Mouse (Mus musculus) liver, embryonic 14.5 days (tissue): Measurements from ENCODE around the gene Hdac9.

Source experiments
- CTCF ChIP-seq: IDR thresholded peaks from 2 replicates; pipeline ENCODE4 v1.5.1; 2016; ENCODE audit warnings: antibody characterized with exemption, low read depth, control low read depth
- EP300 ChIP-seq: IDR thresholded peaks from 2 replicates; pipeline ENCODE4 v1.6.1; 2016; ENCODE audit warnings: antibody characterized with exemption, low read depth

DNA sequence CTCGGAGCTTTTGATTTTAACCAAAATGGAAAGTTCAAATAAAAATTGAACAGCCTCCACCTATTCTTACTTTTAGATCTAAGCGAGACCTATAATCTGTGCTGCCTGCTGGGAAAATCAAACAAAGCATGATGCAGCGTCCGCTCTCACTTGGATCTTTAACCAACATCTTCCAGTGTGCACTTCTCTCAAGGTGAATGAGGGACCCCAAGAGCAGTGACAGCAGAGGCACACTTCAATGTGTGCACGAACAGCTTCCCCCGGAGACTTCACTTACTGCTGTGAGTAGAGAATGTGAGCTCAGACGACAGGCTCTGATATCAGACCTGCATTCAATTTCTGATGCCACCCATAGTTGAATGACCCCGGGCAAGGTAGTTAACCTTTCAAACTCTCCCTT lies 16.7 kb downstream of the Hdac9 start:
- no peak for TF ChIP-seq CTCF
- no peak for TF ChIP-seq EP300
